Mouse (Mus musculus) lung, embryonic 14.5 days (tissue): Measurements from ENCODE around the gene Mrpl12. TPM values are rescaled to one million over a fixed set of nuclear protein-coding genes. Genes with fewer than 3 reads are reported as not detected.

Source experiments
- ATAC-seq: fragments of 200-750 bp; cut with Nextera tagmentation; 2 replicates; pipeline ENCODE4 v1.8.0; 2017; ENCODE audit warnings: mild to moderate bottlenecking, moderate TSS enrichment, moderate library complexity; ENCODE audit not compliant: insufficient read depth
- DNase-seq: peaks from one replicate; pipeline ENCODE4 v3.0.0-alpha.2; 2015
- H3K27ac ChIP-seq: fragments of 300-500 bp; sonication (generic); 2 replicates; pipeline ENCODE4 v1.5.1; 2014; ENCODE audit warnings: low read depth, mild to moderate bottlenecking, moderate library complexity
- H3K27me3 ChIP-seq: fragments of 300-500 bp; sonication (generic); 2 replicates; pipeline ENCODE4 v1.6.1; 2014; ENCODE audit warnings: low read length, control low read depth; ENCODE audit not compliant: insufficient read depth
- H3K36me3 ChIP-seq: fragments of 300-500 bp; sonication (generic); 2 replicates; pipeline ENCODE4 v1.6.1; 2014; ENCODE audit warnings: control low read depth; ENCODE audit not compliant: insufficient read depth
- H3K4me1 ChIP-seq: fragments of 300-500 bp; sonication (generic); 2 replicates; pipeline ENCODE4 v1.6.1; 2014; ENCODE audit warnings: antibody characterized with exemption, control low read depth; ENCODE audit not compliant: insufficient read depth
- H3K4me2 ChIP-seq: fragments of 300-500 bp; sonication (generic); 2 replicates; pipeline ENCODE4 v1.6.1; 2014; ENCODE audit warnings: mild to moderate bottlenecking
- H3K4me3 ChIP-seq: fragments of 300-500 bp; sonication (generic); 2 replicates; pipeline ENCODE4 v1.5.1; 2014; ENCODE audit warnings: low read depth, low read length
- H3K9ac ChIP-seq: fragments of 300-500 bp; sonication (generic); 2 replicates; pipeline ENCODE4 v1.6.1; 2014
- H3K9me3 ChIP-seq: fragments of 300-500 bp; sonication (generic); 2 replicates; pipeline ENCODE4 v1.6.1; 2016; ENCODE audit warnings: low read depth, low read length, control low read depth
- CTCF ChIP-seq: IDR thresholded peaks from 2 replicates; pipeline ENCODE4 v1.5.1; 2016; ENCODE audit warnings: antibody characterized with exemption, low read depth
- WGBS: fragments of 180-500 bp; shearing (Covaris S2); extraction: QIAGEN DNeasy Blood & Tissue Kit; methylation state at CpG from one replicate; pipeline ENCODE4 v1.1.7; 2014; 5-methylcytosine and 5-hydroxymethylcytosine counted together
- polyA plus RNA-seq: library from polyadenylated mRNA; unstranded; fragments of >200 nt; fragmentation: Nextera tagmentation; extraction: Ambion mirVana; gene quantifications from 2 replicates; pipeline ENCODE4 v1.2.1, GENCODE M21; 2014

Gene Mrpl12
- 150 and 162 TPM in 2 replicates for polyA plus RNA-seq

DNA sequence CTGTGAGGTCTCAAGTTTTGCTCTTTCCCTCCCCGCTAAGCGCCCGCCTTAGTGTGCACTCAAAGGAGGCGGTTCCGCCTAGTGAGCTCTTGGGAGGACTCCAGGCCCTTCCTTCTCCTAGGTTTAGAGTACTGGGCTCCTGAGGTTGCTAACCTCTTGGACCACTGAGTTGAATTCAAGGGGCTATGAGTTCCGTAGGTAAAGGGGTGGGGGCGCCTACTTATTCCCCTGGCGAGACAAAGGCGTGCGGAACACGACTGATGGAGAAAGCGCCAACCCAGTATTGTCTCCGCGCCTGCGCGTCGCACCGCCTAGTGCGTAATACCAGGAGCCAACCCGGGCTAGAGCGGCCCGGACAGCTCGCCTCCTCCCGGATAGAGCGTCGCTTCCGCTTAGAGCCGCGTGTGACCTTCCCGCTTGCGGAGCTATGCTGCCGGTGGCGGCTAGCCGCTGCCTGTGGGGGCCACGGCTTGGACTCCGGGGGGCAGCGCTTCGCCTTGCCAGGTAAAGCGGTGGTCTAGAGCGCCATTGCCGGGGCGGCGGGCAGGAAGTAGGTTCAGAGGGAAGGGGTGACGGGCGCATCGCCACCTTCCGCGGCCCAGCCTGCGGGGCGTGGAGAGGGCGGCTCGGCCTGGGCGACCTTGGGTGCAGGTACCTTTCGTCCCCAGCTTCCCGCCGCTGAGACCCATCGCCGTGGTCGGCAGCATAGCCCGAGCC is at the start of gene Mrpl12:
Mrpl12 (plus strand) TSS at position 349 of the 717 bp plus-strand sequence.
- ATAC-seq (peak; percentile 97), DNase-seq (peak; percentile 98)
- peaks cover 80% of the 10 kb centered on the region for H3K36me3 ChIP-seq
- H3K9ac ChIP-seq = peak within 1 kb of the TSS; percentile 92
- no peaks in the 10 kb centered on the region for H3K9me3 ChIP-seq
- H3K4me3 ChIP-seq = peak within 1 kb of the TSS; percentile 99
- no peak for TF ChIP-seq CTCF
- peak within 1 kb of the TSS; percentile 88 for H3K27ac ChIP-seq
- H3K27me3 ChIP-seq = no peaks in the 10 kb centered on the region
- WGBS = under 1% methylated on average over 60 of the region's 60 CpGs
- H3K4me2 ChIP-seq = peak within 1 kb of the TSS; percentile 90
- H3K4me1 ChIP-seq = peaks cover 9% of the 10 kb centered on the region

DNA sequence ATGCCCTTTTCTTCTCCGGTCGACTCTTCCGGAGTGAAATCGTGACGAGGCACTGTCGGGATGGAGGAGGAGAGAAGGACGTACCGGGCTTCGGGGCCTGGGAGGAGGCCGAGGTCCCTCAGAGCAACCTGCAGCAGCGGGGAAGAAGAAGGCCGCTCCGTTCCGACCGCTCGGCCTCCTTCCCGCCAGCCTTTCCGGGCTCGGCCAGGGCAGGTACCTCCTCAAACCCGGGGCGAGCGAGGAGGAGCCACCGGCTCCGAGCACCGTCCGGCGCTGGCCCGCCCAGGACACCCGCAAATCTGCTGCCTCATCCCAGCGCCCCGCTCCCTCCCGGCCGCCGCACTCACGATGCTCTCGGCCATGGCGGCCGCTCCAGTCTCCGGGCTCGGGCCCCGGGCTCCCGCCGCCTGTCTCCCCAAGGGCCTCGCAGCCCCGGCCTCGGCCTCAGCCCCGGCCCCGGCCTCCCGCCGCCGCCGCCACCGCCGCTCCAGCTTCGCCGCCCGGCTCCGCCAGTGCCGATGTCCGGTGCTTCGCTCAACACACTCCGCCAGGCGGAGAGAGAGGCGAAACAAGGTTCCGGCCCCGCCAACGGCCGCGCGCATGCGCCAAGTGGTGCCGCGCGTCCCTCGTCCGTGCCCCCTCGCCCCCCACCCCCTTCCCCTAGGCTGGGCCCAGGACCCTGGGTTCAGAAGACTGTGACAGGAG is 47.1 kb upstream of the Mrpl12 start, which contains the start of gene Nploc4:
Nploc4 (minus strand) TSS at position 557 of the 705 bp plus-strand sequence.
- H3K4me2 ChIP-seq = peak within 1 kb of the TSS; percentile 84
- DNase-seq = peak; percentile 96
- H3K4me3 ChIP-seq = peak within 1 kb of the TSS; percentile 99
- 0 out of 2 replicates have a peak, but pooled peaks cover 4% of the 10 kb centered on the region for H3K4me1 ChIP-seq
- TF ChIP-seq CTCF = no peak
- peak within 1 kb of the TSS; percentile 94 for H3K9ac ChIP-seq
- peak; percentile 91 for ATAC-seq
- no peaks in the 10 kb centered on the region for H3K9me3 ChIP-seq
- peaks cover 31% of the 10 kb centered on the region for H3K36me3 ChIP-seq
- whole genome bisulfite sequencing = under 1% methylated on average over 72 of the region's 77 CpGs
- H3K27me3 ChIP-seq = no peaks in the 10 kb centered on the region
- peak within 1 kb of the TSS; percentile 79 for H3K27ac ChIP-seq

DNA sequence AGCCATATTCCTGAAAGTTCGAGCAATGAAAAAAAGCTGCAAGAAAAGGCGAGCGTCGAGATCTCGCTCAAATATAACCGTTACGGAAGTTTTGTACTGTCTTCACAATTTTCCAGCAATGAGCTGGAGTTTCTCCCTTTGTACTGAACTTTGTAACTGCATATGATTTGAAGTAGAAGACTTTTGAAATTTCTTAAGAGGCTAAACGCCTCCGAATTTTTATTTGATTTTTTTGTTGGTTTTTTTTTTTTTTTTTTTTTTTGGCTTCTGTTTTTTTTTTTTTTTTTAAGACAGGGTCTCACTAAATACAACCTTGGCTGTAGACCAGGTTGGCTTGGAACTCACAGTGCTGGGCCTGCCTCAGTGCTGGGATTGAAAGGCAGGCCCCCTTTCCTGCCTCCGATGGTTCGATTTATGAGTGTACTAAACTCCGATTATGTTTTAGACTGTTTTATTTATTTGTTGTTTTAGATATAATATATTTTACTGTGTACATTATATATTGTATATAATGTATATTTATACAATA is 46.5 kb upstream of the Mrpl12 start:
- 0 out of 2 replicates have a peak, but pooled peaks cover 4% of the 10 kb centered on the region for H3K4me1 ChIP-seq
- no peaks in the 10 kb centered on the region for H3K27me3 ChIP-seq
- 25% methylated on average over 12 of the region's 12 CpGs for WGBS
- ATAC-seq = no peak
- DNase-seq = no peak
- no peak for TF ChIP-seq CTCF
- peak overlapping the region; percentile 84 for H3K4me2 ChIP-seq
- H3K4me3 ChIP-seq = peak overlapping the region; percentile 99
- peaks cover 25% of the 10 kb centered on the region for H3K36me3 ChIP-seq
- peak overlapping the region; percentile 79 for H3K27ac ChIP-seq
- no peaks in the 10 kb centered on the region for H3K9me3 ChIP-seq
- peak overlapping the region; percentile 94 for H3K9ac ChIP-seq

- ATAC-seq (no peak), DNase-seq (no peak)
- H3K4me2 ChIP-seq = no peak within 1 kb of the TSS
- no peaks in the 10 kb centered on the region for H3K9me3 ChIP-seq
- H3K4me3 ChIP-seq = no peak within 1 kb of the TSS
- H3K27ac ChIP-seq = no peak within 1 kb of the TSS
- H3K4me1 ChIP-seq = no peaks in the 10 kb centered on the region
- no peak for TF ChIP-seq CTCF
- no peaks in the 10 kb centered on the region for H3K27me3 ChIP-seq
- H3K36me3 ChIP-seq = no peaks in the 10 kb centered on the region
- H3K9ac ChIP-seq = no peak within 1 kb of the TSS
- WGBS = 84% methylated on average over 3 of the region's 3 CpGs
Measured at GRCm38 (mm10) chr11:120442344-120442743, 42.1 kb upstream of the Mrpl12 start, which contains the start of gene Tspan10. Tspan10 (plus strand) TSS chr11:120442644.

DNA sequence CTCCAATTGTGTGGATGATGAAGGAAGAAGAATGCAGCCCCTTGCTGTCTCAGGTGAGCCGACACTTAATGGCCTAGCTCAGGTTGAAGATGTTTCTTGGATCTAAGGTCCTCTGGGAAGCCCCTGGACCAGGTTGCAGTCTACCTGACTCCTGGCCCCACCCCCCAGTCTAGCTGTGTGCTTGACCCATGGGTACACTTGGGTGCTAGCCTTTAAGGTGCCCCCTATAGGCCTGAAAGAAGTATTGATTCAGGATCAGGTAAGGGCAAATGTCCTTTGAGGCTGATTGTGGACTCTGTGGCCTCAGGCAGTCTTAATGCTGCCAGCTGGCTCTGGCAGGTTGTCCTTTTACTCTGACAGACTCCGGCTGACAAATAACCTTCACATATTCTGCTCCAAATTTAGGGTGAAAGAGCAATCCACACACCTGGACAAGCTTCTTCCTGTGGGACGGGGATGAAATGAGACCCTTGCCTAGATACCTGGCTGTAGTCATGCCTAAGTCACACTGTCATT is 41.6 kb upstream of the Mrpl12 start:
- WGBS = 86% methylated on average over 3 of the region's 3 CpGs
- H3K9ac ChIP-seq = no peak overlapping the region
- no peak for DNase-seq
- no peak for TF ChIP-seq CTCF
- H3K4me2 ChIP-seq = no peak overlapping the region
- H3K4me1 ChIP-seq = no peaks in the 10 kb centered on the region
- H3K27ac ChIP-seq = no peak overlapping the region
- H3K36me3 ChIP-seq = no peaks in the 10 kb centered on the region
- H3K4me3 ChIP-seq = no peak overlapping the region
- no peaks in the 10 kb centered on the region for H3K9me3 ChIP-seq
- no peak for ATAC-seq
- H3K27me3 ChIP-seq = no peaks in the 10 kb centered on the region

DNA sequence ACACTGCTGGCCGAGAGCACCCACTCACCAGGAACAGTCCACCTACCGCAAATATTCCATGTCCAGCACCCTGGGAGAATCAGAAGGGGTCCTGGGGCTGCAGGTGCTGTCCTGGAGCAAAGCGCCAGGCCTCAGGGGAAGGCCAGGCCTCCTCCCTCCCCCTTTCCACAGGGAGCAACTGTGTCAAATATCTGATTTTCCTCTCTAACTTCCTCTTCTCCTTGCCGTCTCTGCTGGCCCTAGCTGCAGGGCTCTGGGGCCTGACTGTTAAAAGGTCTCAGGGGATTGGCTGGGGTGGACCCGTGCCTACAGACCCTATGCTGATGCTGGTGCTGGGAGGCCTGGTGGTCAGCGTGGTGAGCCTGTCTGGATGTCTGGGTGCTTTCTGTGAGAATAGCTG is 40.3 kb upstream of the Mrpl12 start:
- no peaks in the 10 kb centered on the region for H3K36me3 ChIP-seq
- H3K9ac ChIP-seq = no peak overlapping the region

GRCm38 (mm10) chr11:120445475-120445874 is 38.9 kb upstream of the Mrpl12 start:
- no peak for DNase-seq
- no peak overlapping the region for H3K27ac ChIP-seq
- H3K36me3 ChIP-seq = no peaks in the 10 kb centered on the region
- no peak for ATAC-seq
- 22% methylated on average over 3 of the region's 3 CpGs for WGBS
- H3K27me3 ChIP-seq = no peaks in the 10 kb centered on the region
- H3K4me1 ChIP-seq = no peaks in the 10 kb centered on the region
- H3K4me3 ChIP-seq = no peak overlapping the region
- no peaks in the 10 kb centered on the region for H3K9me3 ChIP-seq
- no peak overlapping the region for H3K9ac ChIP-seq
- H3K4me2 ChIP-seq = no peak overlapping the region
- TF ChIP-seq CTCF = no peak

More for the DNA sequence above, 40.3 kb upstream of the Mrpl12 start:
- Histone ChIP-seq H3K4me2 (no peak overlapping the region), H3K4me1 (no peaks in the 10 kb centered on the region), H3K9me3 (no peaks in the 10 kb centered on the region), H3K4me3 (no peak overlapping the region), H3K27ac (no peak overlapping the region), H3K27me3 (no peaks in the 10 kb centered on the region)
- WGBS = 63% methylated on average over 6 of the region's 6 CpGs
- no peak for TF ChIP-seq CTCF
- no peak for ATAC-seq
- DNase-seq = no peak
